Mouse (Mus musculus) cerebellum, adult 2 months (tissue): Measurements from ENCODE around the gene Hipk1.

Experiments used
- CTCF ChIP-seq: fragments of 200-500 bp; IDR thresholded peaks from 2 replicates; pipeline ENCODE4 v1.5.1; 2011; ENCODE audit warnings: low read depth, mild to moderate bottlenecking, control low read depth, low read length, moderate library complexity, borderline replicate concordance; ENCODE audit not compliant: insufficient read depth
- POLR2A ChIP-seq: fragments of 200-500 bp; IDR thresholded peaks from 2 replicates; pipeline ENCODE4 v1.6.1; 2011; ENCODE audit warnings: low read length, control low read depth, borderline replicate concordance; ENCODE audit not compliant: insufficient read depth

- no peak for TF ChIP-seq POLR2A
- no peak for TF ChIP-seq CTCF
Measured at GRCm38 (mm10) chr3:103743208-103743607, 48.2 kb downstream of the Hipk1 start.
